Mouse (Mus musculus) olfactory bulb, adult 2 months (tissue): Measurements from ENCODE around the gene Utrn.

Experiments
- CTCF ChIP-seq: fragments of 200-500 bp; IDR thresholded peaks from 2 replicates; pipeline ENCODE4 v1.5.1; 2012; ENCODE audit warnings: low read depth, mild to moderate bottlenecking, low read length, moderate library complexity; ENCODE audit not compliant: insufficient read depth
- POLR2A ChIP-seq: fragments of 200-500 bp; IDR thresholded peaks from 2 replicates; pipeline ENCODE4 v1.6.1; 2012; ENCODE audit warnings: mild to moderate bottlenecking, low read depth, low read length, moderate library complexity; ENCODE audit not compliant: insufficient read depth

DNA sequence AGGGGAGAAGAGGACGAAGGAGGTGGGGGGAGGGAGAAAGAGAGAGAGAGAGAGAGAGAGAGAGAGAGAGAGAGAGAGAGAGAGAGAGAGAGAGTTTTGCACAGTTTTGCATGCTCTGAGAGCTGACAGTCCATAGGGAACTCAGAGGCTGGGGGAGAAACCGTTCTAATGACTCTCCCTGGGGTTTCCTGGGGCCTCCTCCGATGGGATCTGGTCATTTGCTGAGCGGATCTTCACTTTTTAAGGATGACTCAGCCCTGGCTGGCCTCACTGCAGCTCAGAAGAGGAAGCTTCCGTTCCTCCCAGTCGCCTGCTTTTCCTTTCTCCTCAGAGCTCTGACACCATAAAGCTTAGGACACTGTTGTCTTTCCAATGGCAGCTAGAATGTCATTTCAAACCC, 295.6 kb downstream of the Utrn start:
- TF ChIP-seq CTCF (no peak), POLR2A (no peak)
